Mouse (Mus musculus): Measurements from ENCODE around the gene Sypl. TPM values are rescaled to one million over a fixed set of nuclear protein-coding genes. Genes with fewer than 3 reads are reported as not detected.

The Sypl gene
- polyA plus RNA-seq, 1 experiment from 2014 or later: 162 TPM

DNA sequence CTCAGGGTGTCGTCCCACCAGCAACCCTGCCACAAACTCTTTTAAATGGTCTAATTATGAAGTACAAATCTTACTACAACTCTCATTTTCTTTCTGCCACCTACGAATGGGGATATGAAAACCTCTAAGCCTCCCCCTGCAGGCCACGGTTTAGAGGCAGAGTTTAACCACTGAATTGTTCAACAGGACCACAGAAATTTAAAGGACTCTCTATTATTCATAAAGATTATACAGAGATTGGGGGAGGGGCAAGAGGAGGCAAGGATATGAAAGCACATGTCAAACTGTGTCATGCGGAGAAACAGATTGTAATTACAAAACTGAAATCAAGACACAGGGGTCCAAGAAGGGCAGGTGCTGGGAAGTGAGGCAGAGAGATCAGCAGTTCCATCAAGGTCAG is 7.3 kb upstream of the Sypl start:
- Histone ChIP-seq H3K27ac (no peak overlapping the region), H3K9me3 (no peaks in the 10 kb centered on the region), H3K4me3 (replicated peaks) (no peak overlapping the region), H3K36me3 (no peaks in the 10 kb centered on the region), H3K4me2 (no peak overlapping the region), H3K27me3 (replicated peaks) (no peaks in the 10 kb centered on the region), H3K4me1 (no peaks in the 10 kb centered on the region), H3K9ac (no peak overlapping the region)
- no peak for ATAC-seq (ENCODE audit: insufficient read depth, low FRiP score, low read depth)
- 81% methylated on average over 4 of the region's 4 CpGs for WGBS

DNA sequence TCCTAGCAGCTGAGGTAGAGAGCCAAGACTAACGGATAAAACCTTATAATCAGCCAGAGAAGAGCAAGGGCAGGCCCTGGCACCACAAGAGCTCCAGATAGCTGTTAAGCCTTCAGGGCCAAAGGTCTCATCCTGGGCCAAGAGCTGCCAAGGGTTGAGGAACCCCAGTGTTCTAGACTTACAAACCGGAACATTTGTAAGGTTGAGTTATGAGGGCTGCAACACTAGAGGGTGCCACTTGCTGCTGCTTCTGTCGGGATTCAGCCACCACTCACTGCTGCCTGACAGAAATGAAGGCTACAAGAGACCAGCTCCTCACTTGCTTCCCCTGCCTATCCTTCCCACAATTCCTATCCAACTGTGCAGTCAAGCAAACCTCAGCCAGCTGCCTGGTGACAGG is 1.3 kb upstream of the Sypl start:
- WGBS: 34% methylated on average over 3 of the region's 3 CpGs

DNA sequence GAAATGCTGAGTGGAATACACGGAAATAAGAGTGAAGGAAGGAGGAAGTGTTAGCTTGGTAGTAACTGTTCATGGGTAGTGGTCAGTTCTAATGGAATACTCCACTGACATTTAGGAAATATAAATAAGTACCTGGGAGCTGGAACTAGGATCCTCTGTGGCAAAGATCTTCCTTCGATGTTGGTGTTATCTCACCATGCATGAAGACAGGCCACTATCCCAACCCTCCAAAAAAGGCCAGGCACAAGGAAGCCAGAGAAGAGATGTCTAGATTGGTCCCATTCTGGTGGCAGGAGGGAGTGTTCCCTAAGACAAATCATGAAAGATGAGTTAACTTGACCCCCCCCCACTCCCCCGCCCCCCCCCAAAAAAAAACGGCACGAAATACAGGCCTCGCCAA is 625 bp upstream of the Sypl start:
- Histone ChIP-seq H3K27ac (peak overlapping the region; percentile 100), H3K27me3 (replicated peaks) (no peaks in the 10 kb centered on the region), H3K4me3 (replicated peaks) (peak overlapping the region; percentile 88), H3K36me3 (no peaks in the 10 kb centered on the region), H3K4me1 (peaks cover 6% of the 10 kb centered on the region; the same call in 1 of the 2 replicates), H3K9ac (peak overlapping the region; percentile 37; the same call in 1 of the 2 replicates), H3K4me2 (peak overlapping the region; percentile 67), H3K9me3 (no peaks in the 10 kb centered on the region)
- ATAC-seq (ENCODE audit: insufficient read depth, low FRiP score, low read depth): no peak
- 18% methylated on average over 6 of the region's 6 CpGs for WGBS

More for the DNA sequence above, 1.3 kb upstream of the Sypl start:
- no peak overlapping the region for H3K9ac ChIP-seq
- H3K27me3 ChIP-seq (replicated peaks): no peaks in the 10 kb centered on the region
- peak overlapping the region; percentile 23; the same call in 1 of the 2 replicates for H3K27ac ChIP-seq
- no peak for ATAC-seq (ENCODE audit: insufficient read depth, low FRiP score, low read depth)
- no peak overlapping the region for H3K4me3 ChIP-seq (replicated peaks)
- peaks cover 6% of the 10 kb centered on the region; the same call in 1 of the 2 replicates for H3K4me1 ChIP-seq
- no peak overlapping the region for H3K4me2 ChIP-seq
- no peaks in the 10 kb centered on the region for H3K36me3 ChIP-seq
- no peaks in the 10 kb centered on the region for H3K9me3 ChIP-seq

DNA sequence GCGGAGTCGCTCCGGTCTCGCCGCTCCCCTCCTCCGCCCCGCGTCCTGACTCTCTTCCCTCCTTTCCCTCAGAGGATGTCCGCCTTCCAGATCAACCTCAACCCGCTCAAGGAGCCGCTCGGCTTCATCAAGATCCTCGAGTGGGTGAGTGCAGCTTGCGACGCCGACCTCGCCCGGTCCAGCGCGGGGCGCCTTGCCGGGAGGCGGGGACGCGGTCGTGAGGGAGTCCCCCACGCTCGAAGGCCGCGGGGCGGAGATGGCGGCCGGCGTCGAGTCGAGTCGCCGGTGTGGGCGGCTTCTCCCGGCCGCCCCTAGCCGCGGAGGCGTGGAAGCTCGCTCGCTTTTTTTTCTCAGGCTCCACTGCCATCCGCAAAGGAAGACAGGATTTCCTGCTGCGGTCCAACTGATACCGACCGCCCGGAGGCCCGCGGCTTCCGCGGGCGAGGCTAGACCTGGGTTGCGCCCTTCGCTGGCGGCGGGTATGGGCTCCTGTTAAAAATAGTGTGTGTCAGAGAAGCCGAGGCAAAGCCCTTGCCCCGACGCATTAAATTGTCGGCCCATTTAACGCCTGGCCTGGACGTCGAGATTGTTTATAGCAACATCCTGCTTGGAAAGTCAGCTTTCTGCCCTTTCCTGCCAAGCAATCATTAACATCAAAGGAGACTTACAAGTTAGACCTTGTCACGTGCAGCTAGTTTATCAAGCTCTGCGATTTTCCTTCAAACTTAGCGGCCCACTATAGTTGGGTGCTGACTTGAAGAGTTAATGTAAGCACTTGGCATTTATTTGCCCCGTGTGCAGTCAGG is 728 bp downstream of the Sypl start:
- Histone ChIP-seq H3K9ac (peak overlapping the region; percentile 77), H3K27ac (peak overlapping the region; percentile 100), H3K4me3 (replicated peaks) (peak overlapping the region; percentile 88), H3K36me3 (no peaks in the 10 kb centered on the region), H3K27me3 (replicated peaks) (no peaks in the 10 kb centered on the region), H3K4me1 (peaks cover 8% of the 10 kb centered on the region; the same call in 1 of the 2 replicates), H3K9me3 (no peaks in the 10 kb centered on the region), H3K4me2 (peak overlapping the region; percentile 68)
- peak; percentile 54 for ATAC-seq (ENCODE audit: insufficient read depth, low FRiP score, low read depth)
- under 1% methylated on average over 68 of the region's 71 CpGs for WGBS

DNA sequence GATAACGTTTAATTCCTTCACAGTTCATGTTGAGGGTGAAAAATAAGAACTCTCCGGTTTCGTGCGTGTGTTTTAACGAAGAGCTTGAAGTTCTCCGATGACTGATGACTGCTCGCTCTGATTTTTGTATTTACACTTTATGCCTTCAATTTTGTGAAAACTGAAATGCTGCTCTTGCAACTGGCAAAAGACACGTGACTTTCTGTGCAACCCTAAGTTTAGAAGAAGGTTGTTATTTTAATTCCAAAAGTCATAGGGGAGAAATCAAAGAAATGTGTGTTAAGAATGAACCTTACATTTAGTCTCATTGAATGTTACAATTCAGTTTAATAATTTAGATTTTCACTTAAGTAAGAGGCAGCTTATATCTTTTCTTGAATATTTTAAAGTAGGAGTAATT is 1.3 kb downstream of the Sypl start:
- ATAC-seq (ENCODE audit: insufficient read depth, low FRiP score, low read depth): no peak
- Histone ChIP-seq H3K27ac (peak overlapping the region; percentile 100), H3K9ac (peak overlapping the region; percentile 77), H3K27me3 (replicated peaks) (no peaks in the 10 kb centered on the region), H3K9me3 (no peaks in the 10 kb centered on the region), H3K4me2 (peak overlapping the region; percentile 68), H3K36me3 (no peaks in the 10 kb centered on the region), H3K4me3 (replicated peaks) (peak overlapping the region; percentile 88), H3K4me1 (peaks cover 8% of the 10 kb centered on the region; the same call in 1 of the 2 replicates)
- WGBS: under 1% methylated on average over 8 of the region's 8 CpGs

DNA sequence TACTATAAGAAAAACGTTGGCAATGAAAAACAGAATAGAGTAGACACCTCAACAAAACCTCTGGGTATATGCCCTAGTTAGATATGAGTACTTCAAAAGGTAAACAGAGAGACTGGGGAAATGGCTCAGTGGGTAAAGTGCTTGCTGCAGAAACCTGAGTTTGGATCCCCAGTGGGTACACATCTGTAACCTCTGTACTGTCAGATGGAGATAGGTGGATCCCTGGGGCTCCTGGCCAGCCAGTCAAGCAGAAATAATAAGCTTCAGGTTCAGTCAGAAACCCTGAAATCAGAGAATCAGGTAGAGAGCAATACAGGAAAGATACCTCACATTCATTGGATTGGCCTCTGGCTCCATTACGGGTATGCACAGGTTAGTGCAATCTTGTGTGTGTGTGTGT is 3.5 kb downstream of the Sypl start:
- Histone ChIP-seq H3K9ac (no peak overlapping the region), H3K27ac (no peak overlapping the region), H3K36me3 (no peaks in the 10 kb centered on the region), H3K9me3 (no peaks in the 10 kb centered on the region), H3K4me3 (replicated peaks) (no peak overlapping the region), H3K4me2 (no peak overlapping the region), H3K4me1 (peaks cover 14% of the 10 kb centered on the region), H3K27me3 (replicated peaks) (no peaks in the 10 kb centered on the region)
- 47% methylated on average over 2 of the region's 2 CpGs for WGBS
- ATAC-seq (ENCODE audit: insufficient read depth, low FRiP score, low read depth): no peak

DNA sequence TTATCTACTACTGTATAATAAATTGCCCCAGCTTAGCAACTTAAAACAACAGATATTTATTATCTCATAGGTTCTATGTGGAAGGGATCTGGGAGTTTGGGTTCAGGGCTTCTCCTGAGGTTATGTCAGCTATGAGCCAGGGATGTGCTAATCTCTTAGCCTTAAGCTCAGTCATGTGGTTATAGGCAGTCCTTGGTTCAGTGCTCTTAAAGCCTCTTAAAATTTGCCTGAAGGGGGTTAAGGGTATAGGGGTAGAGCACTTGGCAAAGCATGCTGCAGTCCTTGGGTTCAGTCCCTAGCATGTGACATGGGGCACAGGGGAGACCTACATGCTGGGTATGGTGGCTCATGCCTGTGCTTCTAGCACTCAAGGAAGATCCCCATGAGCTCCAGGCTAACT is 8.4 kb downstream of the Sypl start:
- no peak for ATAC-seq (ENCODE audit: insufficient read depth, low FRiP score, low read depth)
- Histone ChIP-seq H3K36me3 (peaks cover 2% of the 10 kb centered on the region; the same call in 1 of the 2 replicates), H3K4me2 (no peak overlapping the region), H3K27ac (no peak overlapping the region), H3K27me3 (replicated peaks) (no peaks in the 10 kb centered on the region), H3K9ac (no peak overlapping the region), H3K9me3 (no peaks in the 10 kb centered on the region), H3K4me1 (peaks cover 10% of the 10 kb centered on the region), H3K4me3 (replicated peaks) (no peak overlapping the region)

DNA sequence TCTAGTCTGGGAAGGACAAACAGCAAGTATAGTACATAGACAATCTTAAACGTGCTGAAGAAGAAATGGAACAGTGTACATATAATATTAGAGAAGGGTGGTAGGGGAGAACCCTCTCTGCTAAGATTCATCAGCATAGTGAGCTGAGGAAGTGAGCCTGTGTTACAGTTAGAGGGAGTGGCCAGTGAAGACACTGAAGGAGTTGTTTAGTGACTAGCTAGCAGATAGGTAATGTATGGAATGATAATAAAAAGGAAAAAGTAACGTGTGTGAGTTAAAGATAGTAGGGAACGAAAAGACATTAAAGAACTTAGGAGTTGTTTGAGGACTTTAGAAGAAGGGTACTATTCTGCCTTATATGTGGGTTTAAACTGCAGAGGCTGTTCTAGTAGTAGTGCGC is 10.2 kb downstream of the Sypl start:
- Histone ChIP-seq H3K36me3 (peaks cover 2% of the 10 kb centered on the region; the same call in 1 of the 2 replicates), H3K27ac (no peak overlapping the region), H3K9ac (no peak overlapping the region), H3K4me2 (no peak overlapping the region), H3K27me3 (replicated peaks) (no peaks in the 10 kb centered on the region), H3K4me1 (peaks cover 9% of the 10 kb centered on the region), H3K4me3 (replicated peaks) (no peak overlapping the region), H3K9me3 (no peaks in the 10 kb centered on the region)
- ATAC-seq (ENCODE audit: insufficient read depth, low FRiP score, low read depth): no peak
- 76% methylated on average over 4 of the region's 4 CpGs for WGBS

DNA sequence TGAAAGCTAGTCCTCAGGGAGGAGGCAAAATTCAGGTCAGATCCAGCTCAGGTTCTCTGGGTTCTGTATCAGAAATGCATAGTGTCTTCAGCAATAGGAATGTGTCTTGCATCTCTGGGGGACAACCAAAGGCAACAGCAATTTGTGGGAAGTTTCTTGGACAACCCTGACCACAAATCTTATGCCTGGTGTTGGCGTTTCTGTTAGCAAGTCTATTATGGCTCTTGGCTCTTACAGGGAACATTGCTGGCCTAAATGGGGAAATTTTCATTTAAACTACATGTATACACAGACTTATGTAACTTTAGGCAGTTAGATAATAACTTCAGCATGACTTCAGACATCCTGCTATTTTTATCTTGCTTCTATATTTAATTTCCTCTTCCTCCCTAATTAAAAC is 18.6 kb downstream of the Sypl start:
- Histone ChIP-seq H3K27me3 (replicated peaks) (no peaks in the 10 kb centered on the region), H3K4me1 (no peaks in the 10 kb centered on the region), H3K27ac (no peak overlapping the region), H3K9ac (no peak overlapping the region), H3K36me3 (peaks cover 8% of the 10 kb centered on the region), H3K9me3 (no peaks in the 10 kb centered on the region), H3K4me3 (replicated peaks) (no peak overlapping the region), H3K4me2 (no peak overlapping the region)
- no peak for ATAC-seq (ENCODE audit: insufficient read depth, low FRiP score, low read depth)
- WGBS: 92% methylated on average over 1 of the region's 1 CpGs

DNA sequence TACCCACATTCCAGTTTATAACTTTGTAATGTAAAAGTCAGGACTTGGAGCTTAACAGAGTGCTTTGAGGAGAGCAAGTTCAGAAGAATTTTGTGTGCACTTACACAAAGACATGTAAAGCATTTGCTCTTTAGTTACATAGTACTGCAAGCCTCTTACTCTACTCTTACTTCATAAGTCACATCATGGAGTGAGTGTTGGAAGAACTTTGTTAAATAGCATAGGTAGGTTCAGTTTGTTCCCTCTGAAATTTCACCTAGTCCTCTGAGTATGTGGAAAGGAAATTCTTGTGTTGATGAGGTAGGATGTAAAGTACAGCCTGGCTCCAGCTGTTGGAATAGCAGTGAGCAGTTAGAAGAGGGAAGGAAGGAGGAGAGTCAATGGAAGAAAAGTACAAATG is 21.2 kb downstream of the Sypl start:
- H3K27ac ChIP-seq: no peak overlapping the region
- H3K9me3 ChIP-seq: no peaks in the 10 kb centered on the region
- ATAC-seq (ENCODE audit: insufficient read depth, low FRiP score, low read depth): no peak
- no peaks in the 10 kb centered on the region for H3K27me3 ChIP-seq (replicated peaks)
- no peak overlapping the region for H3K9ac ChIP-seq
- H3K4me1 ChIP-seq: no peaks in the 10 kb centered on the region
- peaks cover 2% of the 10 kb centered on the region; the same call in 1 of the 2 replicates for H3K36me3 ChIP-seq
- no peak overlapping the region for H3K4me3 ChIP-seq (replicated peaks)
- no peak overlapping the region for H3K4me2 ChIP-seq

DNA sequence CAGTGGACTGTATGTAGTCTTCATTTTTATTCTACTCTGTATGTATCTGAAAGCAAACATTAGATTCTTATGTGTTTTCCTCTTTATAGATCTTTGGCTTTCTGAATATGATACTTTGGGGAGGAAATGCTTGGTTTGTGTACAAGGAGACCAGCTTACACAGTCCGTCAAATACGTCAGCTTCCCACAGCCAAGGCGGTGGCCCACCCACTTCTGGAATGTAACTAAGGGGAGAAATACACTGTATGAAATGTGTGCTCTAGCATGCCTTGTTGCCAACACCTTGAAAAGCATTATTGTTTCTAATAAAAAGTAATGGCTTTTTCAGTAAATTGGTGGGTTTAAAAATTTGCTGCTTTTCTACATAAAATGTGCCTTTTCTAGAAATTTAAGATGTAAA is 21.8 kb downstream of the Sypl start:
- H3K4me1 ChIP-seq: no peaks in the 10 kb centered on the region
- H3K27me3 ChIP-seq (replicated peaks): no peaks in the 10 kb centered on the region
- WGBS: 56% methylated on average over 3 of the region's 3 CpGs
- H3K27ac ChIP-seq: no peak overlapping the region
- H3K36me3 ChIP-seq: no peaks in the 10 kb centered on the region
- no peaks in the 10 kb centered on the region for H3K9me3 ChIP-seq
- ATAC-seq (ENCODE audit: insufficient read depth, low FRiP score, low read depth): no peak
- no peak overlapping the region for H3K4me3 ChIP-seq (replicated peaks)
- H3K4me2 ChIP-seq: no peak overlapping the region
- H3K9ac ChIP-seq: no peak overlapping the region

DNA sequence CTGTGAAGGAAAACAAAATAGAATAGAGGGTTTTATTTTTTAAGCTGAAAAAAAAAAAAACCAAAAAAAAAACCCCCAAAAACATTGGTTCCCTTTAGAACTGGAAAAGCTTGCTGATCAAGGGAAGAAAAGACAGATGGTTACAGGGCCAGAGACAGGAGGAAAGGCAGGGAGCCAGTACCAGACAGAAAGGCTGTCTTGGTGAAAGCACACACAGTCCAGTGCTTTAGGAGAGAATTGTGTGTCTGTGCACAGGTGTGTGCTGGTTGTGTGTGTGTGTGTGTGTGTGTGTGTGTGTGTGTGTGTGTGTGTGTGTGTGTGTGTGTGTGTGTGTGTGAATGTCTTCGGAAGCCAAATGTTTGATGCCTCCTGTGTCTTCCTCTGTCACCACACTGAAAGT is 28.9 kb downstream of the Sypl start:
- H3K4me1 ChIP-seq: no peaks in the 10 kb centered on the region

More for the DNA sequence above, 28.9 kb downstream of the Sypl start:
- H3K4me3 ChIP-seq (replicated peaks): no peak overlapping the region
- no peak overlapping the region for H3K9ac ChIP-seq
- H3K27me3 ChIP-seq (replicated peaks): no peaks in the 10 kb centered on the region
- H3K27ac ChIP-seq: no peak overlapping the region
- H3K4me2 ChIP-seq: no peak overlapping the region
- H3K9me3 ChIP-seq: no peaks in the 10 kb centered on the region
- WGBS: 100% methylated on average over 1 of the region's 1 CpGs
- no peaks in the 10 kb centered on the region for H3K36me3 ChIP-seq
- ATAC-seq (ENCODE audit: insufficient read depth, low FRiP score, low read depth): no peak

Measured in stomach, embryonic 15.5 days (tissue).